Mouse (Mus musculus) hindbrain, embryonic 15.5 days (tissue): ENCODE data around the gene Pikfyve. TPM values are rescaled to one million over a fixed set of nuclear protein-coding genes. Genes with fewer than 3 reads are reported as not detected.

Experiments used
- polyA plus RNA-seq: library from polyadenylated mRNA; unstranded; fragments of >200 nt; fragmentation: Nextera tagmentation; extraction: Ambion mirVana; gene quantifications from 2 replicates; pipeline ENCODE4 v1.2.1, GENCODE M21; 2015

The Pikfyve gene
- polyA plus RNA-seq, 1 experiment from 2014 or later, result 11.5 TPM

Other genes with a start within 250 kb of the Pikfyve start
- gene Plekhm3, start 229.9 kb upstream of the Pikfyve start, polyA plus RNA-seq, result 11.1 and 13.2 TPM in 2 replicates
- 0.18 TPM in 1 of 2 replicates, not detected in the other for gene Akr1cl, start 153.9 kb upstream of the Pikfyve start, polyA plus RNA-seq
- not detected in 2 replicates for gene Cryge, start 135.5 kb upstream of the Pikfyve start, polyA plus RNA-seq
- gene Crygd, start 123.2 kb upstream of the Pikfyve start, polyA plus RNA-seq, result 0.34 TPM in 1 of 2 replicates, not detected in the other
- not detected in 2 replicates for gene Crygc, start 113.0 kb upstream of the Pikfyve start, polyA plus RNA-seq
- gene Crygb, start 104.4 kb upstream of the Pikfyve start, polyA plus RNA-seq, result 0.43 and 0.54 TPM in 2 replicates
- 0.26 TPM in 1 of 2 replicates, not detected in the other for gene Cryga, start 83.3 kb upstream of the Pikfyve start, polyA plus RNA-seq
- not detected in 2 replicates for gene Gm28845, start 67.1 kb upstream of the Pikfyve start, polyA plus RNA-seq
- gene D630023F18Rik, start 63.5 kb upstream of the Pikfyve start, polyA plus RNA-seq, result 2.0 and 2.4 TPM in 2 replicates
- gene Idh1, start 183 bp upstream of the Pikfyve start, polyA plus RNA-seq, result 465 and 481 TPM in 2 replicates
- gene Pth2r, start 95.4 kb downstream of the Pikfyve start, polyA plus RNA-seq, result 2.5 and 2.6 TPM in 2 replicates